In genomic region chr14:26495021-26495420, GRCm38 (mm10) we compare ENCODE assay signal across 19 mouse cellular contexts. TPM values are rescaled to one million over a fixed set of nuclear protein-coding genes. Genes with fewer than 3 reads are reported as not detected.
DNase-seq lines count a peak whose midpoint lies in the region; ATAC-seq and TF ChIP-seq lines count a peak whose summit lies in the region.
"Had no signal": no experiment of that assay in that cellular context is flagged by ENCODE, and none has a peak within 500 bp of the region (broad histone marks: within the 10 kb centered on the region; RNA-seq: fewer than 3 reads in every experiment).

No protein-coding gene starts in this region.

- H3K4me2 ChIP-seq in intestine, postnatal 0 days (replicated peaks; ENCODE audit: low read depth): no peak overlapping the region
- H3K4me2 ChIP-seq in intestine, embryonic 15.5 days (replicated peaks): no peak overlapping the region
- no peak overlapping the region for H3K4me2 ChIP-seq in lung, postnatal 0 days (replicated peaks; ENCODE audit: low read depth, low read length)
- no peak overlapping the region for H3K4me2 ChIP-seq in stomach, postnatal 0 days (replicated peaks; ENCODE audit: low read depth)
- H3K4me2 ChIP-seq in forebrain, embryonic 15.5 days (replicated peaks): no peak overlapping the region
- H3K4me2 ChIP-seq: forebrain, embryonic 13.5 days; midbrain, embryonic 12.5 days; neural tube, embryonic 12.5 days had no signal

- H3K27me3 ChIP-seq in intestine, postnatal 0 days (replicated peaks; ENCODE audit: control insufficient read depth, insufficient read depth, low read length): no peaks in the 10 kb centered on the region
- H3K27me3 ChIP-seq in intestine, embryonic 15.5 days (replicated peaks): no peaks in the 10 kb centered on the region
- no peaks in the 10 kb centered on the region for H3K27me3 ChIP-seq in lung, postnatal 0 days (replicated peaks; ENCODE audit: insufficient read depth, low read length)
- no peaks in the 10 kb centered on the region for H3K27me3 ChIP-seq in Patski
- H3K27me3 ChIP-seq in stomach, postnatal 0 days (ENCODE audit: control insufficient read depth, insufficient read depth, low read length): no peaks in the 10 kb centered on the region
- H3K27me3 ChIP-seq in forebrain, embryonic 15.5 days: no peaks in the 10 kb centered on the region
- H3K27me3 ChIP-seq: forebrain, embryonic 13.5 days; midbrain, embryonic 12.5 days; neural tube, embryonic 12.5 days had no signal

- no peak for TF ChIP-seq EP300 in lung, postnatal 0 days (IDR thresholded peaks at IDR 0.05)
- TF ChIP-seq EP300 in stomach, postnatal 0 days (optimal IDR thresholded peaks at IDR 0.05): no peak

- no peak overlapping the region for H3K27ac ChIP-seq in intestine, postnatal 0 days (ENCODE audit: low read depth, low read length)
- H3K27ac ChIP-seq in intestine, embryonic 15.5 days: no peak overlapping the region
- H3K27ac ChIP-seq in lung, postnatal 0 days (ENCODE audit: low read length): no peak overlapping the region
- H3K27ac ChIP-seq in stomach, postnatal 0 days (replicated peaks): no peak overlapping the region
- no peak overlapping the region for H3K27ac ChIP-seq in forebrain, embryonic 15.5 days (replicated peaks)
- H3K27ac ChIP-seq: forebrain, embryonic 13.5 days; hindbrain, embryonic 10.5 days; macrophage; midbrain, embryonic 12.5 days; neural tube, embryonic 12.5 days had no signal

- peak; percentile 36 for TF ChIP-seq CTCF in intestine, postnatal 0 days (IDR thresholded peaks at IDR 0.05; ENCODE audit: low read depth)
- peak; percentile 39 for TF ChIP-seq CTCF in lung, postnatal 0 days (IDR thresholded peaks at IDR 0.05)
- no peak for TF ChIP-seq CTCF in lung, adult 2 months (IDR thresholded peaks at IDR 0.05; ENCODE audit: insufficient read depth, low read length)
- TF ChIP-seq CTCF in Patski (IDR thresholded peaks at IDR 0.05): peak; percentile 36
- peak; percentile 42 for TF ChIP-seq CTCF in stomach, postnatal 0 days (IDR thresholded peaks at IDR 0.05; ENCODE audit: low read depth)

- H3K9me3 ChIP-seq in intestine, postnatal 0 days (ENCODE audit: control insufficient read depth): no peaks in the 10 kb centered on the region
- no peaks in the 10 kb centered on the region for H3K9me3 ChIP-seq in intestine, embryonic 15.5 days
- no peaks in the 10 kb centered on the region for H3K9me3 ChIP-seq in lung, postnatal 0 days (ENCODE audit: low read length)
- H3K9me3 ChIP-seq in stomach, postnatal 0 days (ENCODE audit: control insufficient read depth, low read length): no peaks in the 10 kb centered on the region
- H3K9me3 ChIP-seq in forebrain, embryonic 15.5 days: no peaks in the 10 kb centered on the region
- H3K9me3 ChIP-seq: forebrain, embryonic 13.5 days; G1E; hindbrain, embryonic 10.5 days; midbrain, embryonic 12.5 days; neural tube, embryonic 12.5 days had no signal

- no peak for TF ChIP-seq POLR2A in lung, adult 2 months (IDR thresholded peaks at IDR 0.05; ENCODE audit: borderline replicate concordance, extremely low read depth, low read depth, low read length)

- in situ Hi-C loops in Patski (cut with MboI; ENCODE audit: low pct_unique_long_range_greater_than_20kb): loop anchor here (10.0 to 25.0 kb wide), 2 partner anchors 160 to 417 kb away; no protein-coding TSS in a partner anchor

- DNase-seq in lung, postnatal 0 days (ENCODE audit: low spot score): no peak
- DNase-seq in lung, adult 2 months: no peak
- DNase-seq in Patski (ENCODE audit: low read depth, low spot score): no peak
- no peak for DNase-seq in stomach, postnatal 0 days (ENCODE audit: low spot score)
- DNase-seq: adrenal gland, adult 8-10 months; cerebellum, adult 9-11 months; gastrocnemius, postnatal 25 days; kidney, postnatal 4 days; lung, adult 18-20 months had no signal

- WGBS in intestine, postnatal 0 days: 78% methylated on average over 1 of the region's 1 CpGs
- 82% methylated on average over 1 of the region's 1 CpGs for WGBS in intestine, embryonic 15.5 days
- 76% methylated on average over 1 of the region's 1 CpGs for WGBS in lung, postnatal 0 days
- WGBS in lung, adult 2 months: 56% methylated on average over 1 of the region's 1 CpGs
- WGBS in stomach, postnatal 0 days: 79% methylated on average over 1 of the region's 1 CpGs
- 96% methylated on average over 1 of the region's 1 CpGs for WGBS in forebrain, embryonic 15.5 days

- no peaks in the 10 kb centered on the region for H3K4me1 ChIP-seq in intestine, postnatal 0 days (replicated peaks; ENCODE audit: control insufficient read depth, insufficient read depth, low read length)
- no peaks in the 10 kb centered on the region for H3K4me1 ChIP-seq in intestine, embryonic 15.5 days (replicated peaks)
- no peaks in the 10 kb centered on the region for H3K4me1 ChIP-seq in lung, postnatal 0 days (ENCODE audit: insufficient read depth, low read depth, low read length)
- H3K4me1 ChIP-seq in lung, adult 2 months (ENCODE audit: control insufficient read depth, insufficient read depth, low read length): no peaks in the 10 kb centered on the region; the same call in 1 of the 2 replicates
- no peaks in the 10 kb centered on the region for H3K4me1 ChIP-seq in stomach, postnatal 0 days (replicated peaks; ENCODE audit: control insufficient read depth, insufficient read depth)
- no peaks in the 10 kb centered on the region for H3K4me1 ChIP-seq in forebrain, embryonic 15.5 days
- H3K4me1 ChIP-seq: forebrain, embryonic 13.5 days; hindbrain, embryonic 10.5 days; midbrain, embryonic 12.5 days; neural tube, embryonic 12.5 days had no signal

- CTCF ChIA-PET in Patski (lab: Charles Lee): interaction anchor here (1.0 kb wide), 1 partner anchor 9 kb away, joined by 5 read pairs; no protein-coding TSS in a partner anchor

- H3K36me3 ChIP-seq in intestine, postnatal 0 days (ENCODE audit: control insufficient read depth, insufficient read depth): no peaks in the 10 kb centered on the region; the same call in 1 of the 2 replicates
- H3K36me3 ChIP-seq in intestine, embryonic 15.5 days: no peaks in the 10 kb centered on the region
- H3K36me3 ChIP-seq in lung, postnatal 0 days (ENCODE audit: insufficient read depth, low read length): no peaks in the 10 kb centered on the region
- no peaks in the 10 kb centered on the region for H3K36me3 ChIP-seq in stomach, postnatal 0 days (ENCODE audit: control insufficient read depth, insufficient read depth, low read length)
- H3K36me3 ChIP-seq in forebrain, embryonic 15.5 days: no peaks in the 10 kb centered on the region
- H3K36me3 ChIP-seq: hindbrain, embryonic 10.5 days; midbrain, embryonic 12.5 days; neural tube, embryonic 12.5 days had no signal

- H3K4me3 ChIP-seq in intestine, postnatal 0 days (ENCODE audit: low read depth, low read length): no peak overlapping the region
- no peak overlapping the region for H3K4me3 ChIP-seq in intestine, embryonic 15.5 days (replicated peaks)
- no peak overlapping the region for H3K4me3 ChIP-seq in lung, postnatal 0 days (ENCODE audit: low read depth, low read length)
- no peak overlapping the region for H3K4me3 ChIP-seq in lung, adult 2 months (replicated peaks; ENCODE audit: extremely low read depth, low read depth, low read length)
- no peak overlapping the region for H3K4me3 ChIP-seq in stomach, postnatal 0 days (ENCODE audit: low read depth, low read length)
- H3K4me3 ChIP-seq in forebrain, embryonic 15.5 days: no peak overlapping the region
- H3K4me3 ChIP-seq: forebrain, embryonic 13.5 days; hindbrain, embryonic 10.5 days; midbrain, embryonic 12.5 days; neural tube, embryonic 12.5 days had no signal

- POLR2A ChIA-PET in Patski (lab: Charles Lee): no interaction called here

- no peak for ATAC-seq in intestine, postnatal 0 days
- ATAC-seq in intestine, embryonic 15.5 days: no peak
- no peak for ATAC-seq in lung, postnatal 0 days
- ATAC-seq in Patski: no peak
- ATAC-seq in stomach, postnatal 0 days (ENCODE audit: low FRiP score, low TSS enrichment): no peak
- no peak for ATAC-seq in forebrain, embryonic 15.5 days (replicated peaks)
- ATAC-seq: forebrain, embryonic 13.5 days; inflammation-experienced regulatory T-cells, adult 6 months had no signal

- H3K9ac ChIP-seq in intestine, postnatal 0 days (ENCODE audit: low read depth, low read length): no peak overlapping the region
- H3K9ac ChIP-seq in intestine, embryonic 15.5 days: no peak overlapping the region
- no peak overlapping the region for H3K9ac ChIP-seq in lung, postnatal 0 days (replicated peaks; ENCODE audit: low read depth)
- no peak overlapping the region for H3K9ac ChIP-seq in stomach, postnatal 0 days (ENCODE audit: low read length)
- no peak overlapping the region for H3K9ac ChIP-seq in forebrain, embryonic 15.5 days (replicated peaks)
- H3K9ac ChIP-seq: forebrain, embryonic 13.5 days; midbrain, embryonic 12.5 days; neural tube, embryonic 12.5 days had no signal

RNA-seq across cellular contexts. Expression of gene Slmap, which starts 39.7 kb away (rescaled TPM):
- 62.6 and 63.5 TPM in 2 replicates for polyA plus RNA-seq in intestine, postnatal 0 days (2015; fragmentation: Nextera tagmentation; extraction: Ambion mirVana)
- polyA plus RNA-seq in intestine, embryonic 15.5 days (2015; fragmentation: Nextera tagmentation; extraction: Ambion mirVana): 42.2 and 48.8 TPM in 2 replicates
- 19.6 and 21.3 TPM in 2 replicates for polyA plus RNA-seq in lung, postnatal 0 days (2015; fragmentation: Nextera tagmentation; extraction: Ambion mirVana)
- polyA plus RNA-seq in lung, adult 2 months (2012; rRNA removed): 22.8 and 25.0 TPM in 2 replicates
- 121 TPM for polyA plus RNA-seq in Patski (2021)
- polyA plus RNA-seq in stomach, postnatal 0 days (2015; fragmentation: Nextera tagmentation; extraction: Ambion mirVana): 69.0 and 76.5 TPM in 2 replicates
- 13.1 and 14.9 TPM in 2 replicates for polyA plus RNA-seq in forebrain, embryonic 15.5 days (2015; fragmentation: Nextera tagmentation; extraction: Ambion mirVana)
